Mouse (Mus musculus) liver (tissue): ENCODE measurements around the gene Abca9.
A peak's percentile ranks its signal among the peaks of the same experiment; 100 is the strongest.

Experiments used
- DNase-seq: peaks from one replicate; pipeline ENCODE4 v3.0.0-alpha.2; 2020; ENCODE audit warnings: mixed read lengths

Gene Abca9

GRCm38 (mm10) chr11:110060127-110060526 is 107.9 kb downstream of the Abca9 start:
- peak; percentile 5 for DNase-seq

GRCm38 (mm10) chr11:110053681-110054080 is 114.3 kb downstream of the Abca9 start:
- no peak for DNase-seq
